Mouse (Mus musculus) myocyte (in vitro differentiated cells): ENCODE data around the gene Zbtb20. TPM values are rescaled to one million over a fixed set of nuclear protein-coding genes. Genes with fewer than 3 reads are reported as not detected.

Source experiments
- H3K27me3 ChIP-seq: one replicate; pipeline ENCODE4 v1.6.1; 2011; ENCODE audit not compliant: control insufficient read depth, insufficient read depth, insufficient read length
- H3K36me3 ChIP-seq: one replicate; pipeline ENCODE4 v1.6.1; 2011; ENCODE audit not compliant: control insufficient read depth, insufficient read depth
- H3K4me2 ChIP-seq: one replicate; pipeline ENCODE4 v1.6.1; 2011; ENCODE audit warnings: low read depth, control low read depth
- H3K4me3 ChIP-seq: one replicate; pipeline ENCODE4 v1.5.1; 2011; ENCODE audit warnings: mild to moderate bottlenecking, control low read depth, moderate library complexity
- H3K79me2 ChIP-seq: one replicate; pipeline ENCODE4 v1.6.1; 2011; ENCODE audit not compliant: control insufficient read depth, insufficient read depth
- H3ac ChIP-seq: one replicate; pipeline ENCODE4 v1.6.1; 2011; ENCODE audit not compliant: control insufficient read depth, insufficient read length
- CEBPB ChIP-seq: IDR thresholded peaks from 2 replicates; pipeline ENCODE4 v1.6.1; 2011; ENCODE audit warnings: mild to moderate bottlenecking, moderate library complexity; ENCODE audit not compliant: poor library complexity, insufficient read depth, severe bottlenecking
- E2F4 ChIP-seq: IDR thresholded peaks from one replicate; pipeline ENCODE4 v1.6.1; 2011; ENCODE audit warnings: mild to moderate bottlenecking, control low read depth, moderate library complexity; ENCODE audit not compliant: insufficient read depth
- MAX ChIP-seq: IDR thresholded peaks from one replicate; pipeline ENCODE4 v1.6.1; 2011; ENCODE audit warnings: low read depth, mild to moderate bottlenecking, control low read depth
- MYOD1 ChIP-seq, 3 experiments: IDR thresholded peaks; one replicate each; pipeline ENCODE4 v1.6.1; 2011; ENCODE audit warnings: control low read depth in 2 of 3, low read depth in 2 of 3, mild to moderate bottlenecking in 2 of 3, moderate library complexity in 1 of 3; ENCODE audit not compliant: insufficient read length in 2 of 3, control insufficient read depth in 1 of 3
- MYOG ChIP-seq, 3 experiments: IDR thresholded peaks; one replicate each; pipeline ENCODE4 v1.6.1; 2011; ENCODE audit warnings: control low read depth in 2 of 3, low read depth in 2 of 3, mild to moderate bottlenecking in 2 of 3; ENCODE audit not compliant: insufficient read length in 2 of 3, control insufficient read depth in 1 of 3, insufficient read depth in 1 of 3
- POLR2A ChIP-seq: IDR thresholded peaks from one replicate; pipeline ENCODE4 v1.6.1; 2011; ENCODE audit warnings: low read depth, mild to moderate bottlenecking, control low read depth, moderate library complexity; ENCODE audit not compliant: insufficient read length
- POLR2AphosphoS2 ChIP-seq: IDR thresholded peaks from one replicate; pipeline ENCODE4 v1.6.1; 2011; ENCODE audit warnings: low read depth, control low read depth; ENCODE audit not compliant: insufficient read length
- REST ChIP-seq: IDR thresholded peaks from one replicate; pipeline ENCODE4 v1.6.1; 2011; ENCODE audit warnings: mild to moderate bottlenecking, control low read depth, moderate library complexity; ENCODE audit not compliant: insufficient read depth, insufficient read length
- SRF ChIP-seq: IDR thresholded peaks from one replicate; pipeline ENCODE4 v1.6.1; 2011; ENCODE audit warnings: low read depth; ENCODE audit not compliant: control insufficient read depth, insufficient read length
- TCF12 ChIP-seq: IDR thresholded peaks from one replicate; pipeline ENCODE4 v1.6.1; 2011; ENCODE audit warnings: mild to moderate bottlenecking, control low read depth; ENCODE audit not compliant: poor library complexity, insufficient read depth, severe bottlenecking
- TCF3 ChIP-seq: IDR thresholded peaks from one replicate; pipeline ENCODE4 v1.6.1; 2011; ENCODE audit warnings: low read depth, control low read depth; ENCODE audit not compliant: insufficient read length
- USF1 ChIP-seq: IDR thresholded peaks from one replicate; pipeline ENCODE4 v1.6.1; 2011; ENCODE audit warnings: low read depth, mild to moderate bottlenecking, control low read depth, moderate library complexity
- polyA plus RNA-seq: library from polyadenylated mRNA; unstranded; fragments of >200 nt; fragmentation: generic; extraction: Trizol; gene quantifications from one replicate; pipeline ENCODE4 v1.2.1, GENCODE M21; 2012; ENCODE audit warnings: missing spikeins

Gene Zbtb20
- polyA plus RNA-seq, 1 experiment, result 5.0 TPM

DNA sequence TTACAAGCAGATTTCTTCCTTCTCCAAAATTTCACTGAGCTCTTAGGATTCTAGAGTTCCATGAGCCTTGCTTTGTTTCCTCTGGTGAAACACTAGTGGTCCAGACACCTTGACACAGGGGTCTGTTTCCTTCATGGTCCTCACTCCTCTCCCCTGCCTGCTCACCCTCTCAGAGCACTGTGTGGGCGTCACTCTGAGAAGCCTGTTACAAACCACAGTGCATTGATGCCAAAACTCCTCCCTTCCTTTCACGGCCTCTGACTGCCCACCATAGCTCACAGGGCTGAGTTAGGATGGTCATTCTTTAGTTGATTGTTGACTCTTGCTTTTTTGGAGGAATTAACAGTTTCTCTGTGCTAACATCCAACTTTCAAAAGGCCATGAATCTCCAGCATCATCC lies 744.7 kb downstream of the Zbtb20 start:
- H3K36me3 ChIP-seq, result peaks cover 5% of the 10 kb centered on the region

GRCm38 (mm10) chr16:43623315-43624000 lies 747.8 kb downstream of the Zbtb20 start:
- Histone ChIP-seq H3K4me2 (no peak overlapping the region), H3K27me3 (no peaks in the 10 kb centered on the region), H3K79me2 (no peaks in the 10 kb centered on the region), H3K4me3 (no peak overlapping the region), H3K36me3 (peaks cover 4% of the 10 kb centered on the region), H3ac (no peak overlapping the region)
- TF ChIP-seq POLR2A (no peak), MAX (no peak), USF1 (no peak), CEBPB (no peak)

More for the DNA sequence above, 744.7 kb downstream of the Zbtb20 start:
- Histone ChIP-seq H3K4me3 (no peak overlapping the region), H3K27me3 (no peaks in the 10 kb centered on the region), H3K79me2 (no peaks in the 10 kb centered on the region), H3K4me2 (no peak overlapping the region), H3ac (no peak overlapping the region)
- TF ChIP-seq POLR2AphosphoS2 (no peak), CEBPB (no peak), POLR2A (no peak), USF1 (no peak), TCF3 (no peak), SRF (no peak), REST (no peak), MAX (no peak), E2F4 (no peak), MYOD1 (IDR thresholded peaks at IDR 0.05; ENCODE audit: control insufficient read depth in 1 of 3, insufficient read length in 2 of 3, low read depth in 2 of 3) (no peak), TCF12 (no peak)

- H3ac ChIP-seq, result no peak overlapping the region
- H3K79me2 ChIP-seq, result no peaks in the 10 kb centered on the region
- no peaks in the 10 kb centered on the region for H3K27me3 ChIP-seq
- no peaks in the 10 kb centered on the region for H3K36me3 ChIP-seq
- no peak overlapping the region for H3K4me3 ChIP-seq
- no peak overlapping the region for H3K4me2 ChIP-seq
- no peak for TF ChIP-seq TCF3
- TF ChIP-seq CEBPB, result no peak
- no peak for TF ChIP-seq MYOG (IDR thresholded peaks at IDR 0.05; ENCODE audit: control insufficient read depth in 1 of 3, insufficient read depth in 1 of 3, insufficient read length in 2 of 3, low read depth in 2 of 3)
- no peak for TF ChIP-seq USF1
- TF ChIP-seq E2F4, result no peak
- TF ChIP-seq TCF12, result no peak
- TF ChIP-seq POLR2AphosphoS2, result no peak
- no peak for TF ChIP-seq REST
- no peak for TF ChIP-seq POLR2A
- no peak for TF ChIP-seq SRF
- TF ChIP-seq MAX, result no peak
- no peak for TF ChIP-seq MYOD1 (IDR thresholded peaks at IDR 0.05; ENCODE audit: control insufficient read depth in 1 of 3, insufficient read length in 2 of 3, low read depth in 2 of 3)
Observed at GRCm38 (mm10) chr16:43624876-43625275, 749.2 kb downstream of the Zbtb20 start.

DNA sequence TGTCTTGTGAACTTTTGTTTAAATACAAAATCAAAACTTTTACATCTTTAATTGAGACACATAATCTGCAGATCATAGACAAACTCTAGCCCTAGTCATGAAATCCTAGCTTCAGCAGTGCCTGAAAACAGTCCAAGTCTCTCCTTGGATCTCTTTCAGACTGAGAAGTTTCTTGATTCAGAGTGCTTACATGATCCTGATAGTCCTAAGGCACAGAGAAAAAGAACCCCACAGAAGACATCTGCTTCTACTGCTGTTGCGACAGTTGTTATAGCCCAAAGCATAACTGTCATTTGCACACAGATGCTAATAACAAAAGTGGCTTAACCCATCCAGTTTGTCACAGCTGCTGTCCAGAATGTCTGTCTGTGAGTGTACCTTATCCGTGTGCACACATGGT lies 749.6 kb downstream of the Zbtb20 start:
- Histone ChIP-seq H3ac (no peak overlapping the region), H3K79me2 (no peaks in the 10 kb centered on the region), H3K4me2 (no peak overlapping the region), H3K4me3 (no peak overlapping the region), H3K36me3 (no peaks in the 10 kb centered on the region), H3K27me3 (no peaks in the 10 kb centered on the region)
- TF ChIP-seq MYOD1 (IDR thresholded peaks at IDR 0.05; ENCODE audit: control insufficient read depth in 1 of 3, insufficient read length in 2 of 3, low read depth in 2 of 3), result peak in 2 of 3 experiments; percentile 22 to 31
- TF ChIP-seq MAX, result no peak

DNA sequence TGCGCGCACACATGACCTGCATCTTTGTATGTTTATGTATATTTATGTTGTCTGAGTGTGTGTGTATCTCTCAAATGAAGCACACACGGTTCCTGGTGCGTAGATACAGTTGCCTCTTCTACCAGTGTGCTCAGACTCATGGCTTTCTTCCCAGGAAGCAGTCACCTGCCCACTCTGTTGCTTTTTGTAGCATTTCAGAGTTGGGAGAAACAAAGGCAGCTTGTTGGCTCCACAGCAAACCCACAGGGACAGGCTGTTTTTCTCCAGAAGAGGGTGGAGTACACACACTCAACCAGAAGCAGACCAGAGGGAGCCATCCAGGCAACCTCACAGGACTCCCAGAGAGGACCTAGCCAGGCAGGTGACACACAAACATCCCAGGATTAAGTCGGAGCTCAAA lies 750.3 kb downstream of the Zbtb20 start:
- H3K79me2 ChIP-seq, result no peaks in the 10 kb centered on the region
- H3K27me3 ChIP-seq, result no peaks in the 10 kb centered on the region
- no peaks in the 10 kb centered on the region for H3K36me3 ChIP-seq
- no peak overlapping the region for H3ac ChIP-seq
- no peak overlapping the region for H3K4me2 ChIP-seq
- H3K4me3 ChIP-seq, result no peak overlapping the region
- TF ChIP-seq REST (no peak), CEBPB (no peak), MAX (no peak), MYOG (IDR thresholded peaks at IDR 0.05; ENCODE audit: control insufficient read depth in 1 of 3, insufficient read depth in 1 of 3, insufficient read length in 2 of 3, low read depth in 2 of 3) (no peak), USF1 (no peak), POLR2A (no peak), MYOD1 (IDR thresholded peaks at IDR 0.05; ENCODE audit: control insufficient read depth in 1 of 3, insufficient read length in 2 of 3, low read depth in 2 of 3) (no peak), TCF3 (no peak)

DNA sequence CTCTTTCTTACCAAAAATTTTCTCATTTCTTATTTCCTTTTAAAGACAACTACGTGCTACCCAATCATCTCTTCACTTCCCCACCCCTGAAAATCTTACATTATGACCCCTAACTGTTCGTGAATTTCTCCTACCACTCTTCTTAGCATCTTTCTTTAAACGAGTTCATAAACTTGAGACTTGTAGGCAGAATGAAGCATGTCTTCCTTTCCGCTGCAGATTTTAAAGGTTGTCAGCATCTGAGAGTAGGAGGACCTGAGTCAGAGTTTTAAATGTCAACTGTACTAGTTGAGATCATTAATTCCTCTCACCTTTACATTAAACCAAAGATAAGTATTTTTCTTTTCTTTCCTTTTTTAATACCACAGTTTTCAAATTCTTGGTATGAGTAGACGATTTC lies 753.0 kb downstream of the Zbtb20 start:
- TF ChIP-seq SRF, result no peak
- TF ChIP-seq TCF3, result no peak
- TF ChIP-seq CEBPB, result no peak
- no peak for TF ChIP-seq MYOG (IDR thresholded peaks at IDR 0.05; ENCODE audit: control insufficient read depth in 1 of 3, insufficient read depth in 1 of 3, insufficient read length in 2 of 3, low read depth in 2 of 3)
- TF ChIP-seq REST, result no peak
- TF ChIP-seq USF1, result no peak
- TF ChIP-seq MYOD1 (IDR thresholded peaks at IDR 0.05; ENCODE audit: control insufficient read depth in 1 of 3, insufficient read length in 2 of 3, low read depth in 2 of 3), result no peak
- TF ChIP-seq MAX, result no peak
- no peak for TF ChIP-seq E2F4
- TF ChIP-seq POLR2AphosphoS2, result no peak
- TF ChIP-seq POLR2A, result no peak
- TF ChIP-seq TCF12, result no peak
- Histone ChIP-seq H3ac (no peak overlapping the region), H3K79me2 (no peaks in the 10 kb centered on the region), H3K27me3 (no peaks in the 10 kb centered on the region), H3K36me3 (no peaks in the 10 kb centered on the region), H3K4me3 (no peak overlapping the region), H3K4me2 (no peak overlapping the region)
